Mouse (Mus musculus) bone marrow macrophage, adult 2 months (primary cell): ENCODE measurements at regions not wholly inside any gene's neighbourhood (a gene's known extent, or its start where the extent isn't known, plus 50 kb on each side); places are given as distances from the start of the nearest gene placed in this dataset.
"Not testable (repeated sequence)": the region's sequence is repeated elsewhere in the genome, so short reads cannot be mapped to it uniquely, and the experiment has no call there.

Experiments used
- CTCF ChIP-seq: IDR thresholded peaks from 2 replicates; pipeline ENCODE4 v1.5.1; 2012; ENCODE audit warnings: low read depth, mild to moderate bottlenecking, low read length, moderate library complexity
- POLR2A ChIP-seq: IDR thresholded peaks from 2 replicates; pipeline ENCODE4 v1.6.1; 2012; ENCODE audit warnings: mild to moderate bottlenecking, low read depth, low read length, borderline replicate concordance

- not testable (repeated sequence) for TF ChIP-seq CTCF, POLR2A
Measured at GRCm38 (mm10) chr8:20550054-20550778, 64.5 kb upstream of the Gm21119 start.
